Mouse (Mus musculus) lung, postnatal 0 days (tissue): ENCODE results near the gene Cacna1d.

Source experiments
- CTCF ChIP-seq: IDR thresholded peaks from 2 replicates; pipeline ENCODE4 v1.5.1; 2016; ENCODE audit warnings: antibody characterized with exemption, mild to moderate bottlenecking
- EP300 ChIP-seq: IDR thresholded peaks from 2 replicates; pipeline ENCODE4 v1.6.1; 2016; ENCODE audit warnings: antibody characterized with exemption, mild to moderate bottlenecking, control low read depth

DNA sequence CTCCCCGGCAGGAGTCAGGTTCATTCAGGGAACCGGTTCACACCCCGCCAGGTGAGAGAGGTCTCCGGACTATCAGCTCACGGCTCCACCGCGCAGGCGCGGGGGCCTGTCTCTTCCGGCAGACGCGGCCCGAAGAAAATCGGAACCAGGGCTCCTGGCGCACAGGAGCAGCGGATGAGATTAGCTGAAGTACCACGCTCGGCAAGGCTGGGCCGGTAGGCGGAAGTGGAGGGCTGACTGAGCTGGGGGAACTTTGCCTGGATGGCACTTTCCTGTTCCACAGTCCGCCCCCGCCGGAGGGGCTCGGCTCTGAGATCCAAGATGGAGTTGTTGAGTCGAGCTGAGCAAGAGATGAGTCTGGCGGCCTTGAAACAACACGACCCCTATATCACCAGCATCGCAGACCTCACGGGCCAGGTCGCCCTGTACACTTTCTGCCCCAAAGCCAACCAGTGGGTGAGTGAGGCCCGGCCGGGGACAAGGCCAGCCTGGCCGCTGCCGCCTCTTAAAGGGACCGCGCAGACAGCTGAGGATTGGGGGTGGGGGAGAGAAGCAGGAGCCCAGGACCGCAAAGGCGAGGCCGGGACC lies 11.8 kb downstream of the Cacna1d start, which contains the start of gene Dcp1a:
- TF ChIP-seq CTCF (peak; percentile 44), EP300 (no peak)
